Mouse (Mus musculus) ES-E14 (cell line): Measurements from ENCODE around the gene Ndufaf8. TPM values are rescaled to one million over a fixed set of nuclear protein-coding genes. Genes with fewer than 3 reads are reported as not detected.

Experiments
- DNase-seq: peaks from one replicate; pipeline ENCODE4 v3.0.0-alpha.2; 2013; ENCODE audit warnings: low read depth, low spot score
- H3K27ac ChIP-seq: 2 replicates; pipeline ENCODE4 v1.5.1; 2012; ENCODE audit warnings: low read depth, mild to moderate bottlenecking, low read length, moderate library complexity, mixed read lengths; ENCODE audit not compliant: poor library complexity, insufficient read depth, severe bottlenecking
- H3K36me3 ChIP-seq: 2 replicates; pipeline ENCODE4 v1.6.1; 2012; ENCODE audit warnings: mild to moderate bottlenecking, low read length, moderate library complexity, mixed read lengths; ENCODE audit not compliant: control insufficient read depth, poor library complexity, insufficient read depth, severe bottlenecking
- H3K4me1 ChIP-seq, 2 experiments: fragments of 150-350 bp in 1 of 2; sonication (generic) in 1 of 2; 2 replicates each; pipeline ENCODE4 v1.6.1; 2012; ENCODE audit warnings: low read length in 2 of 2, mild to moderate bottlenecking in 1 of 2, mixed read lengths in 1 of 2; ENCODE audit not compliant: control insufficient read depth in 2 of 2, insufficient read depth in 2 of 2, poor library complexity in 1 of 2
- H3K4me3 ChIP-seq, 2 experiments: fragments of 150-350 bp in 1 of 2; sonication (generic) in 1 of 2; 2 replicates each; pipeline ENCODE4 v1.5.1; 2012; ENCODE audit warnings: low read length in 2 of 2, low read depth in 1 of 2, mild to moderate bottlenecking in 1 of 2, mixed read lengths in 1 of 2; ENCODE audit not compliant: insufficient read depth in 1 of 2, poor library complexity in 1 of 2, severe bottlenecking in 1 of 2
- H3K9ac ChIP-seq: 2 replicates; pipeline ENCODE4 v1.6.1; 2012; ENCODE audit warnings: low read depth, mild to moderate bottlenecking, low read length, mixed read lengths; ENCODE audit not compliant: poor library complexity, insufficient read depth, severe bottlenecking
- H3K9me3 ChIP-seq: fragments of 150-350 bp; sonication (generic); 2 replicates; pipeline ENCODE4 v1.6.1; 2012; ENCODE audit warnings: low read depth, mild to moderate bottlenecking, low read length; ENCODE audit not compliant: control insufficient read depth, insufficient read depth
- CHD2 ChIP-seq: IDR thresholded peaks from 2 replicates; pipeline ENCODE4 v1.6.1; 2014; ENCODE audit warnings: mild to moderate bottlenecking, low read depth, low read length, inconsistent platforms
- HCFC1 ChIP-seq: IDR thresholded peaks from 2 replicates; pipeline ENCODE4 v1.6.1; 2012; ENCODE audit warnings: low read length, inconsistent platforms, borderline replicate concordance; ENCODE audit not compliant: insufficient read depth
- MAFK ChIP-seq: IDR thresholded peaks from 2 replicates; pipeline ENCODE4 v1.6.1; 2014; ENCODE audit warnings: mild to moderate bottlenecking, low read depth, low read length, inconsistent platforms; ENCODE audit not compliant: insufficient read depth
- ZC3H11A ChIP-seq: IDR thresholded peaks from 2 replicates; pipeline ENCODE4 v1.6.1; 2012; ENCODE audit warnings: low read depth, mild to moderate bottlenecking, inconsistent platforms, low read length, borderline replicate concordance
- ZNF384 ChIP-seq: IDR thresholded peaks from 2 replicates; pipeline ENCODE4 v1.6.1; 2012; ENCODE audit warnings: low read depth, low read length, inconsistent platforms
- in situ Hi-C, 2 experiments: fragments of 600-800 bp; cut with MboI; formaldehyde crosslinking; loops; one replicate each; pipeline ENCODE4 v1.15.1; 2025; ENCODE audit warnings: low sequenced_read_pairs in 2 of 2, inconsistent platforms in 1 of 2; ENCODE audit not compliant: unreplicated experiment in 2 of 2
- total RNA-seq: library from RNA; depleted of rRNA; stranded (reverse); fragments of 300-350 nt; gene quantifications from 2 replicates; pipeline ENCODE4 v1.2.3, GENCODE M21; 2012; rRNA removed

The Ndufaf8 gene
- total RNA-seq, 1 experiment, result 49.3 TPM

- no peak overlapping the region for H3K9ac ChIP-seq
- in situ Hi-C loops, result no loop called here
- H3K4me3 ChIP-seq, result no peak overlapping the region
- no peaks in the 10 kb centered on the region for H3K9me3 ChIP-seq
- H3K27ac ChIP-seq, result no peak overlapping the region
- H3K4me1 ChIP-seq, result peaks cover 1 to 7% of the 10 kb centered on the region in 2 experiments; a peak in 2 of 4 replicates
- no peak for TF ChIP-seq ZC3H11A
- peak; percentile 45; the same call in 1 of the 2 replicates for TF ChIP-seq ZNF384
- no peak for DNase-seq
- peaks cover 6% of the 10 kb centered on the region; the same call in 1 of the 2 replicates for H3K36me3 ChIP-seq
Observed at GRCm38 (mm10) chr11:120142601-120143051, 43.9 kb downstream of the Ndufaf8 start.

- DNase-seq, result no peak
- Histone ChIP-seq H3K9ac (no peak overlapping the region), H3K27ac (no peak overlapping the region), H3K36me3 (peaks cover 3% of the 10 kb centered on the region; the same call in 1 of the 2 replicates), H3K4me3 (no peak overlapping the region), H3K4me1 (peaks cover 1 to 7% of the 10 kb centered on the region in 2 experiments; a peak in 1 of 4 replicates), H3K9me3 (no peaks in the 10 kb centered on the region)
- in situ Hi-C loops, result no loop called here
- TF ChIP-seq CHD2 (no peak), MAFK (no peak), ZC3H11A (no peak), ZNF384 (no peak), HCFC1 (no peak)
Observed at GRCm38 (mm10) chr11:120143708-120144497, 45.2 kb downstream of the Ndufaf8 start.

- Histone ChIP-seq H3K4me3 (no peak overlapping the region), H3K9me3 (no peaks in the 10 kb centered on the region), H3K9ac (no peak overlapping the region), H3K27ac (no peak overlapping the region), H3K36me3 (peaks cover 2% of the 10 kb centered on the region; the same call in 1 of the 2 replicates), H3K4me1 (peaks cover 9 to 14% of the 10 kb centered on the region in 2 experiments; a peak in 3 of 4 replicates)
- DNase-seq, result no peak
- no peak for TF ChIP-seq HCFC1
- TF ChIP-seq CHD2, result no peak
- no peak for TF ChIP-seq MAFK
- no peak for TF ChIP-seq ZNF384
- TF ChIP-seq ZC3H11A, result no peak
- in situ Hi-C loops, result no loop called here
Observed at GRCm38 (mm10) chr11:120148201-120148855, 49.6 kb downstream of the Ndufaf8 start.

GRCm38 (mm10) chr11:120149510-120150200 lies 50.9 kb downstream of the Ndufaf8 start:
- TF ChIP-seq ZNF384 (no peak), MAFK (no peak)
- DNase-seq, result no peak
- Histone ChIP-seq H3K9me3 (no peaks in the 10 kb centered on the region), H3K27ac (no peak overlapping the region), H3K36me3 (peaks cover 2% of the 10 kb centered on the region; the same call in 1 of the 2 replicates), H3K4me3 (peak overlapping the region in 1 of 2 experiments; percentile 99; a peak in 2 of 4 replicates), H3K9ac (no peak overlapping the region), H3K4me1 (peaks cover 9 to 14% of the 10 kb centered on the region in 2 experiments; a peak in 3 of 4 replicates)
- in situ Hi-C loops, result no loop called here

Other genes starting within 250 kb of the Ndufaf8 start
- gene Chmp6, start 185.5 kb upstream of the Ndufaf8 start, total RNA-seq, result 48.1 and 58.1 TPM in 2 replicates
- gene Baiap2, start 156.2 kb upstream of the Ndufaf8 start, total RNA-seq, result 21.8 and 23.3 TPM in 2 replicates
- gene Aatk, start 51.8 kb upstream of the Ndufaf8 start, total RNA-seq, result 1.2 and 2.2 TPM in 2 replicates
- gene Cep131, start 12.1 kb upstream of the Ndufaf8 start, total RNA-seq, result 24.0 and 43.4 TPM in 2 replicates
- 26.5 and 37.1 TPM in 2 replicates for gene Tepsin, start 197 bp upstream of the Ndufaf8 start, total RNA-seq
- gene Slc38a10, start 52.4 kb downstream of the Ndufaf8 start, total RNA-seq, result 146 and 216 TPM in 2 replicates
- gene Bahcc1, start 134.0 kb downstream of the Ndufaf8 start, total RNA-seq, result 11.7 and 16.3 TPM in 2 replicates
- gene Actg1, start 249.6 kb downstream of the Ndufaf8 start, total RNA-seq, result 1,716 and 2,367 TPM in 2 replicates